Mouse (Mus musculus): ENCODE results near the gene Aldh1l1.

DNA sequence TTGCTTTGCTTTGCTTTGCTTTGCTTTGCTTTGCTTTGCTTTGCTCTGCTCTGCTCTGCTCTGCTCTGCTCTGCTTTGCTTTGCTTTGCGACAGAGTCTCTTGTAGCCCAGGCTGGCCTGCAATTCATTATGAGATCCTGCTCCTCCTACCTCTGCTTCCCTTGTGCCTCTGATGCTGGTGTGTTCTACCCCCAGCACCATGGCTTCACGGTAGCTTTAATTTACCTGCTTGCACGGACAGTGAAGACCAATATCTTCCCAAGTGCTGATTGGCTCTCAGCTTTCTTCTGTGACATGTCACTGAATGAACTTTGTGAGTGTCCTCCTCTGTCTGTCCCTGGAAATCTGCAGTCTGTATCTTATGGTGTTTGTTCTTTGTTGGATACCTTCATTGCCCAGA, 49.2 kb upstream of the Aldh1l1 start:
- no peak for TF ChIP-seq CTCF (IDR thresholded peaks at IDR 0.05; ENCODE audit: extremely low read depth, insufficient read length, insufficient replicate concordance, low read depth, low read length)
- TF ChIP-seq POLR2A (IDR thresholded peaks at IDR 0.05; ENCODE audit: low read depth, low read length), result no peak
